Mouse (Mus musculus) kidney, adult 2 months (tissue): ENCODE measurements at regions not wholly inside any gene's neighbourhood (a gene's known extent, or its start where the extent isn't known, plus 50 kb on each side); places are given as distances from the start of the nearest gene placed in this dataset.

Experiments
- CTCF ChIP-seq: fragments of 200-500 bp; conservative IDR thresholded peaks from 2 replicates; pipeline ENCODE4 v1.5.1; 2011; ENCODE audit warnings: low read depth, mild to moderate bottlenecking, control low read depth, low read length, moderate library complexity, mixed read lengths; ENCODE audit not compliant: insufficient read depth, insufficient read length
- POLR2A ChIP-seq: fragments of 200-500 bp; IDR thresholded peaks from one replicate; pipeline ENCODE4 v1.6.1; 2011; ENCODE audit warnings: low read depth, low read length, control low read depth

DNA sequence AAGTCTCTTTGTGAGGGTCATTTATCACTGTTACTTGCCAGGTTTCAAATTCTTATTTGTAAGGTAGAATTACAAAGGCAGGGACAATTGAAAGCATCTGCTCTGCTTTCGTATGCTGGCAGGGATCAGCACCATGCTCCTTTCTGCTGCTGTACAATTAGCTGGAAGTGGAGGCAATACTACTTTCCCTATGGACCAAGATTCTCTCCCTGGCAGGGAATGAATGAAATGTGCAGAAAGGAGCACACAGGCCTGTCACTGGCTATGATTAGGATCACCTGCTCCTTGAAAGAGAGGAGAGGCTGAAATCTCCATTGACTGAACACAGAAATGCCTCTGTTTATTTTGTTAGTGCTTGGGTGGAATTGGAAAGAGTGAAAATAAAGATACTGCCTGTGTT, 427.8 kb upstream of the Pappa start:
- TF ChIP-seq CTCF (no peak), POLR2A (no peak)
